Mouse (Mus musculus) brain, embryonic 14.5 days (tissue): Measurements from ENCODE around the gene Fbxl21.

Experiments
- CTCF ChIP-seq: fragments of 200-500 bp; IDR thresholded peaks from 2 replicates; pipeline ENCODE4 v1.5.1; 2012; ENCODE audit warnings: inconsistent platforms, mild to moderate bottlenecking, moderate library complexity, borderline replicate concordance; ENCODE audit not compliant: insufficient read depth, insufficient read length; ENCODE audit errors: extremely low read depth
- POLR2A ChIP-seq: fragments of 200-500 bp; IDR thresholded peaks from 2 replicates; pipeline ENCODE4 v1.6.1; 2012; ENCODE audit warnings: mild to moderate bottlenecking, inconsistent platforms, borderline replicate concordance; ENCODE audit not compliant: poor library complexity, insufficient read depth, insufficient read length, severe bottlenecking; ENCODE audit errors: extremely low read depth

GRCm38 (mm10) chr13:56526871-56527270 lies 4.6 kb downstream of the Fbxl21 start:
- TF ChIP-seq POLR2A (no peak), CTCF (no peak)
